Mouse (Mus musculus) hindbrain, embryonic 11.5 days (tissue): ENCODE measurements around the gene Btn2a2. TPM values are rescaled to one million over a fixed set of nuclear protein-coding genes. Genes with fewer than 3 reads are reported as not detected.
"Not testable (repeated sequence)": the region's sequence is repeated elsewhere in the genome, so short reads cannot be mapped to it uniquely, and the experiment has no call there.

Source experiments
- ATAC-seq: fragments of 200-750 bp; cut with Nextera tagmentation; 2 replicates; pipeline ENCODE4 v1.8.0; 2017; ENCODE audit warnings: mild to moderate bottlenecking, moderate TSS enrichment, moderate library complexity; ENCODE audit not compliant: low FRiP score
- DNase-seq: peaks from one replicate; pipeline ENCODE4 v3.0.0-alpha.2; 2015; ENCODE audit warnings: low spot score
- H3K27ac ChIP-seq: fragments of 300-500 bp; sonication (generic); 2 replicates; pipeline ENCODE4 v1.5.1; 2014; ENCODE audit warnings: mild to moderate bottlenecking, low read depth, low read length
- H3K27me3 ChIP-seq: fragments of 300-500 bp; sonication (generic); 2 replicates; pipeline ENCODE4 v1.6.1; 2014; ENCODE audit warnings: mild to moderate bottlenecking, low read length, moderate library complexity, mixed read lengths; ENCODE audit not compliant: control insufficient read depth, insufficient read depth
- H3K36me3 ChIP-seq: fragments of 300-500 bp; sonication (generic); 2 replicates; pipeline ENCODE4 v1.6.1; 2014; ENCODE audit warnings: mild to moderate bottlenecking, low read length, moderate library complexity, mixed read lengths; ENCODE audit not compliant: control insufficient read depth, insufficient read depth
- H3K4me1 ChIP-seq: fragments of 300-500 bp; sonication (generic); replicated peaks from 2 replicates; pipeline ENCODE4 v1.6.1; 2014; ENCODE audit warnings: low read length, mixed read lengths; ENCODE audit not compliant: control insufficient read depth, insufficient read depth
- H3K4me2 ChIP-seq: fragments of 300-500 bp; sonication (generic); replicated peaks from 2 replicates; pipeline ENCODE4 v1.6.1; 2014; ENCODE audit warnings: mild to moderate bottlenecking, low read depth, low read length
- H3K4me3 ChIP-seq: fragments of 300-500 bp; sonication (generic); 2 replicates; pipeline ENCODE4 v1.5.1; 2014; ENCODE audit warnings: low read depth, low read length
- H3K9ac ChIP-seq: fragments of 300-500 bp; sonication (generic); 2 replicates; pipeline ENCODE4 v1.6.1; 2014; ENCODE audit warnings: low read depth, low read length
- H3K9me3 ChIP-seq: fragments of 300-500 bp; sonication (generic); 2 replicates; pipeline ENCODE4 v1.6.1; 2016; ENCODE audit warnings: low read length; ENCODE audit not compliant: control insufficient read depth
- WGBS: fragments of 180-500 bp; shearing (Covaris S2); extraction: QIAGEN DNeasy Blood & Tissue Kit; methylation state at CpG from one replicate; pipeline ENCODE4 v1.1.7; 2014; 5-methylcytosine and 5-hydroxymethylcytosine counted together
- polyA plus RNA-seq: library from polyadenylated mRNA; unstranded; fragments of >200 nt; fragmentation: Nextera tagmentation; extraction: Ambion mirVana; gene quantifications from 2 replicates; pipeline ENCODE4 v1.2.1, GENCODE M21; 2014

The Btn2a2 gene
- 0.15 and 0.18 TPM in 2 replicates for polyA plus RNA-seq

DNA sequence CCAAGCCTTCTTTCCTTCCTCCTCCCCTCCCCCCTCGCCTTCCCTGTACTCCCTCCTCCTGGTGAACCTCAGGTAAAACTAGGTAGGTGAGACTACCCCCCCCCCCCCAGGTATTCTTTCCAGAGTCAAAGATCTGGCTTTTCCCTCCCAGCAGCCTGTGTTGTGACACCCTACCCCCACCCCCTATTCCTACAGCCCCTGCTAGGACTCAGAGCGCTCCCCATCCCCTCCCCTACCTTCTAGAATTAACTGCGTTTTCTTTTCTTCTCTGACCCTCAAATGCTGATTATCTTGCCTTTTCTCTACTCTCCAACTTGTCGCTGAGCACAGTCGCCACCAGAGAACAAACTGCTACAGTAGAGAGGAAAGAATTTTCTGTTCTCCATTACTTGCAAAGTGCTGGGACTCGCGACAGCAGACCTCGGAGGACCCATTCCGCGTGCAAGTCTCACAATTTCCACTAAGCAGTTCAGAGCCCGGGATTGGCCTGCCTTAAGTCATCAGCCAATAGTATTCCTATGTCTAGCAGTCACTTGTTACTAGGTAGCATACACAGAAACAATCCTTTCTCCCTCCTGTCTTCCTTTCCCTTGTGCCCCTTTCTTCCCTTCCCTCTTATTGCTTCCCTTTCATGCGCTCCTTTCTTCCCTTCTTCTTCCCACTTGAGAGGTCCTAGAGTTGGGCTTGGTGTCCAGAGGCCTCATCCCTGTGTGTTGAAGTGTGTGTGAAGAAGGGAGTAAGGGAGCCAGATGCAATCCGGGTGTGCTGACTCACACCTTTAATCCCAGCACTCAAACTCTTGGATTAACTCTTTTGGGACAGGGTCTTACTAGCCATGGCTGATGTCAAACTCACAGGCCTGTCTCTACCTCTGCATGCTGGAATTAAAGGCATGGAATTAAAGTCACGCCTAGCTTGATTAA lies at the start of gene Btn2a2:
Gene Btn2a2, minus strand, starts transcription at position 458 of the 923 bp plus-strand sequence.
- WGBS, result 4% methylated on average over 13 of the region's 14 CpGs
- Histone ChIP-seq H3K27me3 (no peaks in the 10 kb centered on the region), H3K4me1 (no peaks in the 10 kb centered on the region), H3K4me2 (peak within 1 kb of the TSS; percentile 42), H3K9ac (no peak within 1 kb of the TSS; the same call in 1 of the 2 replicates), H3K36me3 (no peaks in the 10 kb centered on the region), H3K9me3 (no peaks in the 10 kb centered on the region), H3K27ac (no peak within 1 kb of the TSS), H3K4me3 (peak within 1 kb of the TSS; percentile 21; the same call in 1 of the 2 replicates)
- DNase-seq (peak; percentile 70), ATAC-seq (peak; percentile 93)

DNA sequence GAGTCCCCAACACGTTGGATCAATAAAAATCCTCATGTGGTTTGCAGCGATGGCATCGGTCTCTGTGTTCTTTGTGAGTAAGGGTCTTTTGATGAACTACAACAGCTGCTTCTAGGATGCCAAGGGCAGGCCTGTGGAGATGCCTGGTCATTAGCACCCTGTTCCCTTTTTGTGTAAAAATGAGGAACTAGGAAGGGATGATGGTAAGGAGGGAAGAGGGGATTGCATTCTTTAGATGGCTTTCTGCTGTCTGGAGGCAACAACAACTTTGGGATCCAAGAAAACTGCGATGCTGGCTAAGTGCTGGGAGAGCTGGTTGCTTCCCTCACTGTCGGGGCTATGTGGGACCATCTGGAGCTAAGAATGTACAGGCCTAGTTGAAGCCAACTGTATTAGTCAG lies 49.6 kb upstream of the Btn2a2 start:
- WGBS, result 72% methylated on average over 5 of the region's 5 CpGs
- H3K4me2 ChIP-seq, result no peak overlapping the region
- no peaks in the 10 kb centered on the region for H3K9me3 ChIP-seq
- ATAC-seq, result no peak
- DNase-seq, result no peak
- no peak overlapping the region for H3K4me3 ChIP-seq
- no peak overlapping the region for H3K27ac ChIP-seq
- H3K27me3 ChIP-seq, result no peaks in the 10 kb centered on the region
- H3K9ac ChIP-seq, result no peak overlapping the region
- H3K4me1 ChIP-seq, result 0 out of 2 replicates have a peak, but pooled peaks cover 4% of the 10 kb centered on the region
- no peaks in the 10 kb centered on the region for H3K36me3 ChIP-seq

DNA sequence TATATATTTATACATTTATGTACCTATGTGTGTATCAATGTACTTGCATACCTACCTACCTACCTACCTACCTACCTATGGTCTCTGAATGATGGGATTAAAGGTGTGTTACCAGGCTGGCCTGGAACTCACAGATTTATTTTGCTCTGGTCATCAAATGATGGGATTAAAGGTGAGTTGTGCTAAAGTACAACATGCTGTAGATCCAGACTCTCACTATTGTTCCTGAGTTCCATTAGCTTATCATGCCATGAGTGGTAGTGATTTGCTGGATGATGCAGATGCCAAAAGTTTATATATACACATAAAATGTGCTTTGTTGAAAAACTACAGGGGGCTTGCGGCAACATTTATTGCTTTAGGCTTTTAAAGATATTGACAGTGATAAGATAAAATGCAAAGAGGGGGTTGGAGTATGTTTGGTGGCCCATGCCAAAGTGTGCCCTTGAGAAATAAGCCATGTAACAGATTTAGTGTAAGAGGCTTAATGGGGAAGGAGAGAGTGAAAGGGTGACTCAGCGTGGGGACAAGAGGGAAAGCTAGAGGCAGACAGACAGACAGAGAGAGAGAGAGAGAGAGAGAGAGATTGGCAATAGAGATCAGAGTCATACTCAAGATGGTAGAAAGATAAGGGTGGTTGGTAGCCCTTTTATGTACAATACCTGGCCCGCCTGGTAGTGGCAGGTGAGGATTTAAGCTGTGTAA lies 48.5 kb upstream of the Btn2a2 start:
- H3K36me3 ChIP-seq, result no peaks in the 10 kb centered on the region
- no peak overlapping the region for H3K27ac ChIP-seq
- peak overlapping the region; percentile 43; the same call in 1 of the 2 replicates for H3K4me3 ChIP-seq
- ATAC-seq (no peak), DNase-seq (no peak)
- no peak overlapping the region for H3K9ac ChIP-seq
- H3K4me1 ChIP-seq, result peaks cover 8% of the 10 kb centered on the region; the same call in 1 of the 2 replicates
- H3K4me2 ChIP-seq, result peak overlapping the region; percentile 67; the same call in 1 of the 2 replicates
- no peaks in the 10 kb centered on the region for H3K27me3 ChIP-seq
- WGBS, result 87% methylated on average over 3 of the region's 3 CpGs
- no peaks in the 10 kb centered on the region for H3K9me3 ChIP-seq

DNA sequence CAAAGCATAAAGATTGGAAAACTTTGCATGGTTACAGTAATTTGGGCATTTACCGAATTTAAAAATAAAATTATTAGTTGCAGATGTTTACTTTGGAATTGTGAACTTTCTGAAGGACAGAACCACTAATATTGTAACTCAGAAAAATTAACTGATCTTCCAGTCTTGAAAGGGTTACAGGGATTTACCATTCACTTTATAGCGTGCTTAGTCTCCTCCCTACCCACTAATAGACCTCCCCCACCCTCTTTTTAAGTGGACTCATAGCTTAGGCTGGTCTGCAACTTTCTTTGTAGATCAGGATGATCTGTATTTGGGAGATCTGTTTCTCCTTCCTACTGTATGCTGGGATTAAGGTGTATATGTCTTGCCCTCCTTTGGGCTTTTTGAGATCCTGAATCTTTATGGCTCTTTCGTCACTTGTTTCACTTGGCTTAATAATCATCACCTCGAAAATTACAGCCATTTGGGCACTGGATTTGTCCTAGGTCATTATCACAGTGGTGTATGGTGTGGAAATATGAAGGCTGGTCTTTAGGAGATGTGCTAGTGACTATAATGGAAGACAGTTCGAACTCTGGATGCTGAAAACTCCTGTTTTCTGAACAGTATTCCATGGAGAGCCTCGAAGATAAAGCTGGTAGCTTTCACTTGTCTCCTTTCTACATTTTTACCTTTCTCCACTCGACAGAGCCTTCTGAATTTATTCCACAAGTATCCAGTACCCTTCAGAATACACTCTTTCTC lies 47.6 kb upstream of the Btn2a2 start:
- ATAC-seq (no peak), DNase-seq (peak; percentile 40)
- Histone ChIP-seq H3K9ac (peak overlapping the region; percentile 31), H3K9me3 (no peaks in the 10 kb centered on the region), H3K4me1 (peaks cover 8% of the 10 kb centered on the region; the same call in 1 of the 2 replicates), H3K27ac (peak overlapping the region; percentile 82), H3K36me3 (no peaks in the 10 kb centered on the region), H3K4me3 (peak overlapping the region; percentile 43), H3K4me2 (peak overlapping the region; percentile 67), H3K27me3 (no peaks in the 10 kb centered on the region)
- WGBS, result 25% methylated on average over 7 of the region's 7 CpGs

DNA sequence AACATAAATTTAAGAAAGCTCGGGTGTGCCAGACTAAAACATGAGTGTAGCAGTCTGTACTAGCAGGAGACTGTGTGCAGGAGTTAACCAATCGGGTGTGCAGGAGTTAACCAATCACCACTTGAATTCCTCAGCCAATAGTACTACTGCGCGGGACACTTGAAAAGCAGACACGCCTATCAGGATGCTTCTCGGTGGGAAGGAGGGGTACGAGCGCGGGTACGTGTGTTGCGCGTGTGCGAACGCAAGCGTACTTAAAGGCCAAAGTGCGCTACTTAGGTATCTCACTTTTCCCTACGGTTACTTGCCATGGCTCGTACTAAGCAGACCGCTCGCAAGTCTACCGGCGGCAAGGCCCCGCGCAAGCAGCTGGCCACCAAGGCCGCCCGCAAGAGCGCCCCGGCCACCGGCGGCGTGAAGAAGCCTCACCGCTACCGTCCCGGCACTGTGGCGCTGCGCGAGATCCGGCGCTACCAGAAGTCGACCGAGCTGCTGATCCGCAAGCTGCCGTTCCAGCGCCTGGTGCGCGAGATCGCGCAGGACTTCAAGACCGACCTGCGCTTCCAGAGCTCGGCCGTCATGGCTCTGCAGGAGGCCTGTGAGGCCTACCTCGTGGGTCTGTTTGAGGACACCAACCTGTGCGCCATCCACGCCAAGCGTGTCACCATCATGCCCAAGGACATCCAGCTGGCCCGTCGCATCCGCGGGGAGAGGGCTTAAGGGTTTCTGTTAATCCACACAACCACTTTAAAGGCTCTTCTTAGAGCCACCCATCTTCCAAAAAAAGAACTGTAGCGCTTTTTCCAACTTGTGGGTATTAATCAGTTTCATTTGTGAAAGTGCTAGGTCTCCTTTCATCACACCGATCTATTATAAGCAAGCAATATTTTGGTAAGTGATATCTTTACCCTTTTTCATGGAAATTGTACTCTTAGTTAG lies 46.7 kb upstream of the Btn2a2 start, which contains the start of gene Hist1h3g:
Gene Hist1h3g, plus strand, starts transcription at position 286 of the 939 bp plus-strand sequence.
- H3K4me1 ChIP-seq, H3K36me3 ChIP-seq, H3K27me3 ChIP-seq, H3K9me3 ChIP-seq: not testable (repeated sequence)
- H3K4me3 ChIP-seq, result peak within 1 kb of the TSS; percentile 43
- H3K4me2 ChIP-seq, result peak within 1 kb of the TSS; percentile 67
- ATAC-seq (peak; percentile 92), DNase-seq (peak; percentile 91)
- peak within 1 kb of the TSS; percentile 77 for H3K9ac ChIP-seq
- peak within 1 kb of the TSS; percentile 82 for H3K27ac ChIP-seq
- under 1% methylated on average over 51 of the region's 62 CpGs for WGBS

DNA sequence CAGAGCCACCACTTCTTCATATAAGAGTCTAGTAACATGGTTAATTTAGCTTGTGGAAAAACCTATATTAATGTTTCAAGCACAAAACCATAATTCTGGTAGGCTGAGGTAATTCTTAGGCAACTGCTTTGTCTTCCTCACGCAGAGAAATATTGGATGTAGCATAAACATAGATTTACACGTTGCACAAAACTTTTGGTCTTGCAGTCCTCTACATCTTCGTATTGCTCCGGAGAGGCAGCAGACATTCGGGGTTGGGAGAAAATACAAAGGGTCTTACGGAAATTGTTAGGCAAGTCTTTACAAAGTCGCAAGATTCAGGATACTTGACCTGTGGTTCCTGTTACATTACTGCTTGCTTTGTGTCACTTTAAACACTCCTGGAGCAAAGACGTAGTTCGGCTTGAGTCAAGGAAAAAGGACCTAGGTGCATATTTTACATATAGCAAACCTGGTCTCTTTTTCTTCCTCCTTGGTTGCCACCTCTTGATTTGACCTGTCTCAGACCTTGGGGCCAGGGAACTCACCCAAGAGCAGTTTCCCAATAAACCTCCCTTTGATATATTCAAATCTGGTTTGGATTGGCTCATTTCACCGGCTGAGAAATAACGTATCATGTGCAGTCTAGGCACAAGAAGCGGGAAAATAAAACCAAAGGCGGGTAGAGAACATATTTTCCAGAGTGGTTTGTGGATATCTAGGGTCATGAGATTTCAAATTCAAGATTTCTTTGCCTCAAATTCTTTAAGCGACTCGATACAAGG lies 45.9 kb upstream of the Btn2a2 start:
- Histone ChIP-seq H3K27ac (peak overlapping the region; percentile 81), H3K9ac (peak overlapping the region; percentile 77), H3K9me3 (no peaks in the 10 kb centered on the region), H3K36me3 (no peaks in the 10 kb centered on the region), H3K27me3 (no peaks in the 10 kb centered on the region), H3K4me3 (peak overlapping the region; percentile 43), H3K4me2 (peak overlapping the region; percentile 67), H3K4me1 (peaks cover 8% of the 10 kb centered on the region; the same call in 1 of the 2 replicates)
- peak; percentile 3; the same call in 1 of the 2 replicates for ATAC-seq
- WGBS, result under 1% methylated on average over 15 of the region's 15 CpGs
- peak; percentile 63 for DNase-seq

DNA sequence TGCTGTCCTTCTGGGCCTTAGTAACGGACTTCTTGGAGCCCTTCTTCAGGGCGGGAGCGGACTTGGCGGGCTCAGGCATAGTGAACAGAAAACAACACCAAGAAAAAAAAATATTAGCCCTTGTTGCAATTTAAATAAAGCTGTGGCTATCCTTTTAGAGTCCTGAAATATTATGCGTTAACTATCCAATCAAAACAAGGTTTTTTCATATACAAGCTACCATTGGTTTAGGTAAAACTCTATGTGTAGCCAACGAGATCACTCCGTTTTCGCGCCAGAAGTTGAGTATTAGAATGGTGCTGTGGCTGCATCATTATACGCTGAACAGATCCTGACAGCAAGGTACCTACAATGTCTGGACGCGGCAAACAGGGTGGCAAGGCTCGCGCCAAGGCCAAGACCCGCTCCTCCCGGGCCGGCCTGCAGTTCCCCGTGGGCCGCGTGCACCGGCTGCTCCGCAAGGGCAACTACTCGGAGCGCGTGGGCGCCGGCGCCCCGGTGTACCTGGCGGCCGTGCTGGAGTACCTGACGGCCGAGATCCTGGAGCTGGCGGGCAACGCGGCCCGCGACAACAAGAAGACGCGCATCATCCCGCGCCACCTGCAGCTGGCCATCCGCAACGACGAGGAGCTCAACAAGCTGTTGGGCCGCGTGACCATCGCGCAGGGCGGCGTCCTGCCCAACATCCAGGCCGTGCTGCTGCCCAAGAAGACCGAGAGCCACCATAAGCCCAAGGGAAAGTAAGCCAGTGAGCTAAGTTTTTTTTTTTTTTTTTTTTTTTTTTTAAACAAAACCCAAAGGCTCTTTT lies 45.1 kb upstream of the Btn2a2 start, which contains the start of gene Hist1h2af:
Gene Hist1h2af, plus strand, starts transcription at position 347 of the 808 bp plus-strand sequence.
- DNase-seq (peak; percentile 83), ATAC-seq (peak; percentile 53)
- peak within 1 kb of the TSS; percentile 67 for H3K4me2 ChIP-seq
- peak within 1 kb of the TSS; percentile 63 for H3K4me3 ChIP-seq
- H3K9me3 ChIP-seq, H3K36me3 ChIP-seq, H3K4me1 ChIP-seq, H3K27me3 ChIP-seq: not testable (repeated sequence)
- H3K9ac ChIP-seq, result peak within 1 kb of the TSS; percentile 77
- H3K27ac ChIP-seq, result peak within 1 kb of the TSS; percentile 81
- under 1% methylated on average over 22 of the region's 53 CpGs for WGBS
